Mouse (Mus musculus): ENCODE data around the gene Tmem141.

Gene Tmem141

GRCm38 (mm10) chr2:25607761-25608622, 13.8 kb downstream of the Tmem141 start, which contains the start of gene Rabl6:
TSS of gene Rabl6 (minus strand) at chr2:25608521.
- DNase-seq = peak; percentile 90

DNA sequence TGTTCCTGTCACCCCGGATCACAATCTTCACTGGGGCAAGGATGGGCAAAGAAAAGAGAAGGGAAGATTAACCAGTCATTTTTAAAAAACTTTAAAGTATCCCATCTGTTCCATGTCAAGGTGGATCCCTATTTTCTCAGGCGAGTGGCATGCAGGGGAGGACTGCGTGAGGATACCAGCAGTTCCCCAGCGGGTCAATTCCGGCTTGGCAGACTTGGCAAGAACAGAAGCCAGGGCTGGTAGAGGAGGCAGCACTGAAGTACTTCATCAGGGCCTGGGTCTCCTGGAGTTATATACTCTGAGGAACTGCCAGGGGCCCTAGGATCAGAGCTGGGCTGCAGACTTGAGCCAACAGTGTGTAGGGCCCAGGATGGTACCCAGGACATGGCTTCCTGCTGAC, 19.3 kb downstream of the Tmem141 start:
- no peak for DNase-seq

DNA sequence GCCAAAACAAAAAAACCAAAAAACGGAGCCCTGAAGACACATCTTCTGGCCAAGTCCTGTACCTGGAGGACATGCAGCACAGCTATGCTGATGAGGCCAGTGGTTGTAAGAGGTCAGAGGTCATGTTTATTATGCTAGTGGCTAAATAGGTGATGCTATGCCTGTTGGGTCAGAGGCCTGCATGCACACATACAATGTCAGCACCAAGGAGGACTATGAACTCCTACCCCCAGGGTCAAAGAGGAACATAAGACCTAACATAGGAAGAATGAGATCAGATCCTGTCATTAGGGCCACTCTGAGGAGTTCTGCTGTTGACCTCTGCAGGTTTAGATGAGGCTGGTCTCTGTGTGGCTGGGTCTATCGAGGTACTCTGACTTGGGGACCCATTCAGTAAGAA, 21.8 kb downstream of the Tmem141 start:
- no peak for DNase-seq

- DNase-seq = no peak
Measured at GRCm38 (mm10) chr2:25598749-25599148, 23.1 kb downstream of the Tmem141 start.

DNA sequence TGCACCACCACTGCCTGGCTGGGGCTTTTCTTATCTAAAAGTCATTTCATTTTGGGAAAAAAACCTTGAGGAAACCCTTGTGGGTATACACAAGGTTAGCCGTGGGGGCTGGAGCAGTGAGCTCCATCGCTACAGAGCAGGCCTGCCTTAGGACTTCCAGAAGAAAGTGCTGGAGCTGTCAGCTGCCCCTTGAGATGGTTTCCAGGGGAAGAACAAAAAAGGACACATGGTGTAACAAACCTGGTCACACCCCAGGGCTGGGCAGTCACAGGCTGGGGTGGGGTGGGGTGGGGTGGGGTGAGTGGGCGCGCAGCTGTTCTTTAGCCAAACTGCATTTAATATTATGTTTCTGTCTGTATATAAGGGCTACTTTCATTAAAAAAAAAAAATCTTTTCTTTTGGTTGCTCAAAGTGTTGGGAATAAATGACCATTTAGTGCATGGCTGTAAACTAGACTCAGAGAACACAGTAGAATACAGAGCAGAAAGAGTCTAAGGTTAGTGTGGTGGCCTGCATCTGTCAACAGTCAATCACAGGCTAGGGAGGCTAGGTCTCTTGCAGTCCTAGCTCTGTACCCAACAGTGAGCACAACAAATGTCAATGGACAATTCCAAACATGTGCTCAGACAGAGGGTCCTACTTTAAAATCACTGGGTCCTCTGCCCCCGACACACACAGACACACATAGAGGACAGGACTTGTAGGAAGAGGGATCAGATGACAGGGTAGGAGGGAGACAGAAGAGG, 24.9 kb downstream of the Tmem141 start:
- no peak for DNase-seq

GRCm38 (mm10) chr2:25591863-25592262, 29.9 kb downstream of the Tmem141 start:
- peak; percentile 57 for DNase-seq

DNA sequence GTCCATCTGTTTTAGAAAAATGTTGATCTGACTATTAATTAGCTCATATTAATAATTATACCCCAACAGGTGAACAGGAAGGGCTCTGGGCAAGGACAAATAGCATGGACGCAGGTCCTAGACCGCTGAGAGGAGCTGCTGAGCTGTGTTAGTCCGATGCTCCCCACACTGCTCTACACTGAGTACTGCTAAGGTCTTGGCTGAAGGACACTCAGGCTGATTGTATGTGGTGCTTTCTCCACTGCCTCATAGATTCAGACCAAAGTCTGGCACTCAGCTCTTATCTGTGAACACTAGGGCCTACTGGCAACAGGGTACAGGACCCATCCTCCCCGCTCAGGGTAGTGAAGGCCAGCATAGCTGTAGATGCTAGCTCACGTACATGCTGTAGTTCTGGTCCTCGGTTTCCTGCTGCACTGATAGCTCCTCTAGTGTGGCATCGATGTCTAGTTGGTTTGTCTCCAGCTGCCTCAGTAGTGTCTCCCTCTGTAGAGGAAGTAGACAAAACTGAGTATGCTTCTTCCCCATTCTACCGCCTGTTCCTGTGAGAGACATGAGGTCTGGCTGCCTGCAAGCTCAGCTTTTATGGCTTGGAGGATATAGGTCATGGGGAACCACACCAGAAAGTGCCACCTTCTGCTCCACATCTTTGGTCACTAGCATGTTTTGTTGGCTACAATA, 33.4 kb downstream of the Tmem141 start:
- DNase-seq = no peak

GRCm38 (mm10) chr2:25587290-25587689, 34.5 kb downstream of the Tmem141 start:
- DNase-seq = no peak

DNA sequence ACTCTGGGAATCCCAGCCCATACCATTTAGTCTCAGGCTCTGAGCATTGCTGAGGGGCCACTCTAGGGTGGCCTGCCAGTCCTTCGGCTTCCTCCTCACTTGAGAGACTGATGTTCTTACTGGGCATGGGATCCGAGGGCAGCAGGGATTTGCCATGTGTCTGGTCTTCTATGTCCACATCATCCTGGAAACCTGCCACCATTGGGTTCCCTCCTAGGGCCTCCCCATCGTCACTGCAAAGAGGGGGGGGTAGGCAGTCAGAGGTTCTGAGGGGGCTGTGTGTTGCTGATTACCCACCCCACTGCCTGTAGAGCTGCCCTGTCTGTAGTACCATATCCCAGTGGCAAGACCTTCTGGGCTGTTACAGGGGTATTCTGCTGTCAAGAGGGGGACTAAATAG, 36.2 kb downstream of the Tmem141 start:
- DNase-seq = no peak

GRCm38 (mm10) chr2:25584856-25585255, 36.9 kb downstream of the Tmem141 start:
- DNase-seq = no peak

DNA sequence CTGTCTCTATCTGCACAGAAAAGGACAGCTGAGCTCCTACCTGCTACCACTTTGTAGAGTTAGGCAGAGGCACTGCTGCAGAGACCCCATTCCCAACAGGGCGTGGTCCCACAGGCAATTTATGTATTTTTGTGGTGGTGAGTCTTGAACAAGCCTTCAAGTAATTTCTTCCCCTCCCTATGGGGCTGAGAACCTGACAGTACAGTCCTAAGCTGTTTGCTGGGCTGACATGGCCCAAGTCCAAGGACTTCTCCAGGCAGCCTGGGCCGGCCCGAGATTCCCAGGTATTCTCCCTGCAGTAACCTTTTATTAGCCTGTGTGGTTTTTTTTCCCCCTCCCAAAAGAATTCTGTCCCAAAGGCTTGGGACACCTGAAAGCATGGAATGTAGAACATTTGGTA, 37.7 kb downstream of the Tmem141 start:
- no peak for DNase-seq

GRCm38 (mm10) chr2:25583571-25583970, 38.2 kb downstream of the Tmem141 start:
- DNase-seq = no peak

DNA sequence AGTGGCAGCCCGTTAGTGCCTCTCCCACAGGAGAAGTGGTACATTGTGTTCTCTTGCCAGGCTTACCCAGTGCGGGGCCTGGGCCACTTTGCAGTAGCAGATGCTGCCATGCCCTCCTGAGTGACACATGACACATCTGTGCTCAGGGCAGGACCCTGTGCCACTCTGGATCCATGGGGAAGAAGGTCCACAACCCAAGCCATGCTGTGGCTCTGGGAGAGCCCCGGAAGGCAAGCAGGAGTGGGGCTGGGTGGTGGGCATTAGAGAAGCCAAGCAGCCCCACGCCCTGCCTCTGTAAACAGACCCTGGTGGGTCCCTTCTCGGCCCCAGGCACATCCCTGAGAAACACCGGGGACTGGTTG, 38.7 kb downstream of the Tmem141 start:
- no peak for DNase-seq

DNA sequence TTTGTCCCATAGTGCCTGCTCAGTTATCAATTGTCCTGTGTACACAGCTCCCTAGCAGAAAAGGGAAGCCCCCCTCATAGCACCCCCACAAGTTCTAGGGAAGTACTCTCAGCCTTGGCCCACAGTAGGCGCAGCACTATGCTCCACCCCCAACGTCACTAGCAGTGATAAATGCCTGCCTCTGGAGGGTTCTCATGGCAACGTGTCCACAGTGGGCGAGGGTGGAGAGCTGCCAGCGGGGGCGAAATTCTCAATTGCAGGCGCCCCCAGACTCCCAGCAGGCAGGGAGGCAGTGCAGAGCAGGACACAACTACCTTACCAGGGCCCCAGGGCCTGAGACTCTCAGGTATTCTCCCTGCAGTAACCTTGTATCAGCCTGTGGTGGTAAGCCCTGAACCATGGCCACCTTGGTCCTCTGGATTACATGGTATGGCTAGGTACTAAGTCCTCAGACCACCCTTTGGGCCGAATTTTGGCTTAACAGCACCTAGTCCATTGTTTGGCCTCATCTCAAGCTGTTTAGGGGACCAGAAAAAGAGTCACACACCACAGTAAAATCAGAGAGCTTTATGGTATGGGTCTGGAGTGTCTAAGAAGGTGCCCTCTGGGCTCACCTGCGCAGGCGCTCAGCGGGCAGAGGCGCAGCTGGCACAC, 39.2 kb downstream of the Tmem141 start:
- no peak for DNase-seq

DNA sequence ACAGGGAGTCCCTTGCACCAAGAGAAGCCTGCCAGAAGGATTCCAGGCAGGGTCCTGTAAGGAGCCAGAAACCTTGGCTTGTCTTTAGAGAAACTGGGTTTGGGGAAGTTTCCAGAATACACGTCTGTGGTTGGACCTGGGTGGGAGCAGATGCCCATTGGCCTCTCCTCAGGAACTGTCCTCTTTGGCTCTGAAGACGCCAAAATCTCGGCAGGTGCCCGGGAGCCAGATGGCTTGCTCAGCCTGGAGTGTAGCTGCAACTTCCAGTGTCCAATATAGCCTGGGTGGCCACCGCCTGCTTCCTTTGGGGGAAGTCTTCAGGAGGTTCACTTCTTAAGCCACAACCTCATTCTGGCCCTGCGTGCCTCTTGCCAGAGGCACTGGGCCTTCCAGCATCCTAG, 39.9 kb downstream of the Tmem141 start:
- no peak for DNase-seq

DNA sequence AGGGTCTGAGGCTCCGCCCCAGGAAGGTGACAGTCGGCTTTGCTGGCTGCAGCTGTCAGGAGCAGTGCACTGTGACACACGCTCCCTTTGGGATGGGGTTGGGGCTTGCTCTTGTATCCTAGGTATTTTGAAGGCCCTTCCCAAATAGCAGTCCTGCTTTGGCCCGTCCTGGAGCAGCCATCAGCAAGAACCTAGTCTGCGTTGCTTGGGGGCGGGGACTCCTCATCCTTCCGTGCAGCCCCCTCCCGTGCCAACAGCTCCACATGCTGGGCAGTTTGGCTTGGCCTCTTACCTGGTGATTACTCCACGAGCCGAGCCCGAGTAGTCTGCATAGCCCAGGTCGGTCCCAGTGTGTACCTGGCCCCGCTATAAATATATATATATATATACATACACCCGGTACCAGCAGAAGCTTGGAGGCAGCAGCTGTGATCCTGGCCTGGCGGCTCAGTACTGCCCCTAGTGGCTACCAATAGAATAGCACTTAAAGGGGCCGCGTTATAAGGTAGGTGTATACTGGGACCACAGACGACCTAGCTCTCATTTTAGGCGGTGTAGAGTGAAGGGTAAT, 40.4 kb downstream of the Tmem141 start, which contains the start of gene Ajm1:
TSS of gene Ajm1 (minus strand) at position 464 of the 571 bp plus-strand sequence.
- DNase-seq = peak; percentile 72

DNA sequence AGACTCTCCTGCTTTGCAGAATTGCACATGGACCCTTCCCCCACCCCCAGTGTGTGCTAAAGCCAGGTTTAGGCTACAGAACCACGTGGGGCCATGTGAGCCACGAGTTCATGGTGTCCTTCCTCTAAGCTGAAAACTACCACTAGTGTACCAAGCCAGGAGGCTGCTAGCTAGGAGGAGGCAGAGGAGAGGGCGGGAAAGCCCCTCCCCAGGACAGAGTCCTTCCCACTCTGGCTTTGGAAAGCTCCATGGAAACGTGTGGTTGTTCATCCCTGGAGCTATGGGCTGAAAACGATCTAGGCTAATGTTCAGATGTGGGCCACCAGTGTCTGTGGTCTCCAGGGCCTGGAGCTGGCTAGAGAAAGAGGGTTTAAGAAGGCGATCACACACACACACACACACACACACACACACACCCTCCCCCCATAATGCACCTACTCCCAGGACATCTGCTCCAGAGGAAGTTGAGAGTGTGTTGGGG, 41.1 kb downstream of the Tmem141 start:
- no peak for DNase-seq

DNA sequence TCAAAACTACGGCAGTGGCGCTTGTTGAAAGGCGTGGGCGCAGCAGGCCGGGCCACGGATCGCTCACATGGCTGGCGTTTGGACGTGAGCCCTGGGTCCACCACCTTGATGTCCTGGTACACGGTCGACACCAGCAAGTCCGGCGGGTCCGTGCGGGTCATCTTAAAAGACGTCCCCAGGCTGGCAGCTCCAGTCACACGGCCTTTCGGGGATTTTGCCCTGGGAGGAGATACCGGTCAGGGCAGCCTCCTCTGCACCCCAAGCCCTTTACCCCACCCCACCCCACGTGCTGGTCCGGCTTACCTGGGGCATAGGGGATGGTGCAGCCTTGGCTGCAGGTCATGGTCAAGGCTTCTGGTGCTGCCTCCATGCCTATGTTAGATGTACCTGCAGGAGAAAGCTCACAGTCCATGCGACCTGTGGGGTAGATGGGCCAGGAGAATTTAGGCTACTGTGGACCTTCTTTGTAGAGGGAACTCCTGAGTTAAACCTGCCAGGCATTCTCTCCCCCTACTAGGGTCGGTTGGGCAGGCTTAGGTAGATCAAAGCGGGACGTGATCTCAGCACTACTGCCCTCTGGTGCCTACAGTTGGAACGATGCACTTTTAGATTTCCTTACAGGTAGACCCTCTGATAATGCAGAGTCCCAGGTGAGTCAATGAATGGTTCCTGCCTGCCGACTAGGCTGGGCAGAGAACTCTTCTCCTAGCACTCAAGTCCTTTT, 41.9 kb downstream of the Tmem141 start:
- peak; percentile 78 for DNase-seq

- no peak for DNase-seq
Measured at GRCm38 (mm10) chr2:25578796-25579736, 42.7 kb downstream of the Tmem141 start.

GRCm38 (mm10) chr2:25577951-25578795, 43.6 kb downstream of the Tmem141 start:
- DNase-seq = no peak
